Comparison of ENCODE assay signal across 15 mouse cellular contexts in genomic region chr1:86348083-86348482, GRCm38 (mm10). TPM values are rescaled to one million over a fixed set of nuclear protein-coding genes. Genes with fewer than 3 reads are reported as not detected.
"Had no signal": no experiment of that assay in that cellular context is flagged by ENCODE, and none has a peak within 500 bp of the region (broad histone marks: within the 10 kb centered on the region; RNA-seq: fewer than 3 reads in every experiment).

No protein-coding gene starts in this region.

- H3K27ac ChIP-seq: limb, embryonic 10.5 days; limb, embryonic 13.5 days; liver, embryonic 12.5 days; midbrain, embryonic 12.5 days; midbrain, embryonic 15.5 days had no signal

- ATAC-seq: midbrain, embryonic 15.5 days had no signal

- H3K27me3 ChIP-seq: kidney, embryonic 15.5 days; limb, embryonic 13.5 days; liver, embryonic 12.5 days; midbrain, embryonic 12.5 days; midbrain, embryonic 15.5 days had no signal

- H3K9me3 ChIP-seq: kidney, embryonic 15.5 days; limb, embryonic 10.5 days; limb, embryonic 13.5 days; liver, embryonic 12.5 days; midbrain, embryonic 12.5 days; midbrain, embryonic 15.5 days had no signal

- H3K4me2 ChIP-seq: kidney, embryonic 15.5 days; limb, embryonic 13.5 days; liver, embryonic 12.5 days; midbrain, embryonic 12.5 days; midbrain, embryonic 15.5 days had no signal

- H3K4me1 ChIP-seq: limb, embryonic 10.5 days; limb, embryonic 13.5 days; liver, embryonic 12.5 days; midbrain, embryonic 12.5 days; midbrain, embryonic 15.5 days had no signal

- H3K9ac ChIP-seq: kidney, embryonic 15.5 days; limb, embryonic 13.5 days; liver, embryonic 12.5 days; midbrain, embryonic 12.5 days; midbrain, embryonic 15.5 days had no signal

- DNase-seq: kidney, adult 8-10 months; kidney, postnatal 10 days; kidney, postnatal 36 days; liver; lung, postnatal 14 days; lung, postnatal 4 days; thymus, adult 18-20 months; thymus, postnatal 36 days had no signal

- H3K4me3 ChIP-seq: kidney, embryonic 15.5 days; limb, embryonic 10.5 days; limb, embryonic 13.5 days; liver, embryonic 12.5 days; midbrain, embryonic 12.5 days; midbrain, embryonic 15.5 days; myocyte had no signal

RNA-seq across cellular contexts. Expression of gene B3gnt7, which starts 45.5 kb away (rescaled TPM):
- polyA plus RNA-seq: myocyte had no signal
